Mouse (Mus musculus) lung, embryonic 16.5 days (tissue): ENCODE data around the gene Wdhd1. TPM values are rescaled to one million over a fixed set of nuclear protein-coding genes. Genes with fewer than 3 reads are reported as not detected.

Experiments
- ATAC-seq: fragments of 200-750 bp; cut with Nextera tagmentation; 2 replicates; pipeline ENCODE4 v1.8.0; 2017; ENCODE audit warnings: low read depth, mild to moderate bottlenecking, moderate library complexity
- H3K27ac ChIP-seq: fragments of 300-500 bp; sonication (generic); 2 replicates; pipeline ENCODE4 v1.5.1; 2014; ENCODE audit warnings: mild to moderate bottlenecking, control low read depth, low read length
- H3K27me3 ChIP-seq: fragments of 300-500 bp; sonication (generic); 2 replicates; pipeline ENCODE4 v1.6.1; 2014; ENCODE audit warnings: low read depth, low read length, mixed read lengths; ENCODE audit not compliant: control insufficient read depth, insufficient read depth
- H3K36me3 ChIP-seq: fragments of 300-500 bp; sonication (generic); 2 replicates; pipeline ENCODE4 v1.6.1; 2014; ENCODE audit warnings: low read length; ENCODE audit not compliant: control insufficient read depth, insufficient read depth
- H3K4me1 ChIP-seq: fragments of 300-500 bp; sonication (generic); replicated peaks from 2 replicates; pipeline ENCODE4 v1.6.1; 2014; ENCODE audit warnings: low read length, mixed read lengths; ENCODE audit not compliant: control insufficient read depth, insufficient read depth
- H3K4me2 ChIP-seq: fragments of 300-500 bp; sonication (generic); 2 replicates; pipeline ENCODE4 v1.6.1; 2014; ENCODE audit warnings: low read depth, low read length, control low read depth
- H3K4me3 ChIP-seq: fragments of 300-500 bp; sonication (generic); 2 replicates; pipeline ENCODE4 v1.5.1; 2014; ENCODE audit warnings: mild to moderate bottlenecking, low read length, control low read depth
- H3K9ac ChIP-seq: fragments of 300-500 bp; sonication (generic); 2 replicates; pipeline ENCODE4 v1.6.1; 2014; ENCODE audit warnings: low read length, control low read depth
- H3K9me3 ChIP-seq: fragments of 300-500 bp; sonication (generic); 2 replicates; pipeline ENCODE4 v1.6.1; 2016; ENCODE audit warnings: low read length; ENCODE audit not compliant: control insufficient read depth
- WGBS: fragments of 180-500 bp; shearing (Covaris S2); extraction: QIAGEN DNeasy Blood & Tissue Kit; methylation state at CpG from one replicate; pipeline ENCODE4 v1.1.7; 2014; 5-methylcytosine and 5-hydroxymethylcytosine counted together
- polyA plus RNA-seq: library from polyadenylated mRNA; unstranded; fragments of >200 nt; fragmentation: Nextera tagmentation; extraction: Ambion mirVana; gene quantifications from 2 replicates; pipeline ENCODE4 v1.2.1, GENCODE M21; 2015

Gene Wdhd1
- polyA plus RNA-seq, 1 experiment from 2014 or later: 32.9 TPM

DNA sequence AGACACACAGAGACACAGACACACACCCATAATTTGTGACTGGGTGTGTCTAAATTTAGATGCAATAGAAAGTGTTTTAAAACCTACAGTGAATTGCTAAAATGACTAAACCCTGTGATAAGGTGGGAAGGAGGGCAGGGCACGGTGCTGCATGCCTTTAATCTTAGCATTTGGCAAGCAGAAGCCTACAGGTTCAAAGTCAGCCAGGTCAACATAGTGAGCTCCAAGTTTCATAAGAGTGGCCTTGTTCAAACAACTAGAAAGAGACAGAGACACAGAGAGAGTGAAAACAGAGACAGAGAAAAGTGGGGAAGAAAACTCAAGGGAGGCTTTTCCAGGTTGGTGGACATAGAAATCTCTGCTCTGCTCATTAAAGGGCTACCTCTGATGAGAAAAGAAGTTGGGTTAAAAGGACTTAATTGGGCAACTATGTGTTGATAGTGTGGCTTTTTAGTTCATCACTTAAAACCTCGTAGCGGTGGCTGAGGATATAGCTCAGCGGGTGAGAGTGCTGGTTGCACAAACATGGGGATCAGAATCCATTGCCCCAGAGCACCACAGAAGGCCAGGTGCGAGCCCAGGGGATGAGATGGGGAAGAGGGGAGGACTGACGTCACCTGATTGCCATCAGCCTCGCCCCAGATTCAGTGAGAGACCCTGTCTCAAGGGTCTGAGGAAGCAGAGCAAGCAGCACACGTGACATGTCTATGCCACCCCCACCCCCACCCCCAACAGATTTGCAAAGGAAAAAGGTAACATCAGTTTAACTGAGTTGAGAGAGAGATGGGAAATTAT, 56.2 kb downstream of the Wdhd1 start:
- 74% methylated on average over 8 of the region's 8 CpGs for WGBS
- no peaks in the 10 kb centered on the region for H3K9me3 ChIP-seq

DNA sequence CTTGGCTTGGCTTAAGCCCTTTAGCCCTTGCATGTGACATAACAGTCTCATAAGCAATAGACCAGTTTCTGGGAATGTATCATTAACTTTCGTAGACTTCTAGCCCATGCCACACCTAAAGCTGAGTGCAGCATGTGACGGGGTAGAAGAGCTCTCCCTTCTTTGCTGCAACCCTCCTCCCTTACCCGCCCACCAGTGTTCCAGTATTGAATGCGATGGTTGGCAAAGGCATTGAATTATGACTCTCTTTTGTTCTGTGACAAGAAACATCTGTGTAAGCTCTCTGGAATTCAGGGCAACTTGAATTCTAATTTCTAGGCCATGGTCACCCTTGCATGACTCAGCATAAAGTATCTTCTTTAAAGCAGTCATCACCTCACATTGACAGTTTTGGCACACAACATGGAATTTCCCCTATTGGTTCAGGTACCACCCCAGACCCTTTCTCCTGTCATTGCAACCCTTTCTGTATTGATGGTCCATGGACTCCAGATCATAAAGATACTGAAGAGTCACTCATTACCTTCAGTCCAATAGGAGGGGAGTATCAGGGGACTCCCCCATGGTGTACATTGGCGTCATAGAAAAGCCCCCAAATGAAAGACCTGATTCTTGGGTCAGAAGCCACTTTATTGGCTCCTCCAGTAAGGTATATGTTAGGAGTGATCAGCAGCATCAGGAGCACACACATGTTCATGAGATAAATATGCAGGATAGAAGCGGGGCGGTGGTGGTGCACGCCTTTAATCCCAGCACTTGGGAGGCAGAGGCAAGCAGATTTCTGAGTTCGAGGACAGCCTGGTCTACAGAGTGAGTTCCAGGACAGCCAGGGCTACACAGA, 57.7 kb downstream of the Wdhd1 start:
- Histone ChIP-seq H3K27ac (no peak overlapping the region), H3K4me3 (no peak overlapping the region), H3K9ac (no peak overlapping the region), H3K27me3 (no peaks in the 10 kb centered on the region), H3K4me1 (no peaks in the 10 kb centered on the region), H3K4me2 (no peak overlapping the region), H3K9me3 (no peaks in the 10 kb centered on the region), H3K36me3 (no peaks in the 10 kb centered on the region)
- no peak for ATAC-seq
- 87% methylated on average over 9 of the region's 9 CpGs for WGBS

More for the DNA sequence above, 56.2 kb downstream of the Wdhd1 start:
- no peak for ATAC-seq
- no peak overlapping the region for H3K9ac ChIP-seq
- no peaks in the 10 kb centered on the region for H3K36me3 ChIP-seq
- no peaks in the 10 kb centered on the region for H3K27me3 ChIP-seq
- H3K4me1 ChIP-seq: no peaks in the 10 kb centered on the region
- no peak overlapping the region for H3K27ac ChIP-seq
- H3K4me2 ChIP-seq: no peak overlapping the region
- H3K4me3 ChIP-seq: no peak overlapping the region

DNA sequence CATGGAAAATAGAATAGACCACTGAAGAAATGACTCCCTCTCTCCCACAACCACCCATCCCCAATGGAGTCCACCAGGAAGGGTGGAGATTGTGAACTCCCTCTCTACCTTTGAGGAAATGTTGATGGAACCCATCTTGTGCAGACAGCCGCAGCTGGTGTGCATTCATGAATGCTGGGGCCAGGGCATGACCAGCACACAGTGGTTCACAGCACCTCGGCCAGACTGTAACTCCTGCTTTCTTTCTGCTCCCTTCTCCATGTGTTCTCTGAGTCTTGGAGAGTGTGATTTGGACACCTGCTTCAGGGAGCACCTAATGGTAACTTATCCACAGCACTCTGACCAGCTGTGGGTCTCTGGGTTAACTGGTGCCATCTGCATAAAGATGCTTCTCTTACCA, 60.1 kb downstream of the Wdhd1 start:
- H3K27me3 ChIP-seq: no peaks in the 10 kb centered on the region
- 89% methylated on average over 2 of the region's 2 CpGs for WGBS
- no peak overlapping the region for H3K9ac ChIP-seq
- no peaks in the 10 kb centered on the region for H3K4me1 ChIP-seq
- no peak for ATAC-seq
- no peak overlapping the region for H3K4me2 ChIP-seq
- H3K36me3 ChIP-seq: no peaks in the 10 kb centered on the region
- H3K27ac ChIP-seq: no peak overlapping the region
- H3K9me3 ChIP-seq: no peaks in the 10 kb centered on the region
- no peak overlapping the region for H3K4me3 ChIP-seq

DNA sequence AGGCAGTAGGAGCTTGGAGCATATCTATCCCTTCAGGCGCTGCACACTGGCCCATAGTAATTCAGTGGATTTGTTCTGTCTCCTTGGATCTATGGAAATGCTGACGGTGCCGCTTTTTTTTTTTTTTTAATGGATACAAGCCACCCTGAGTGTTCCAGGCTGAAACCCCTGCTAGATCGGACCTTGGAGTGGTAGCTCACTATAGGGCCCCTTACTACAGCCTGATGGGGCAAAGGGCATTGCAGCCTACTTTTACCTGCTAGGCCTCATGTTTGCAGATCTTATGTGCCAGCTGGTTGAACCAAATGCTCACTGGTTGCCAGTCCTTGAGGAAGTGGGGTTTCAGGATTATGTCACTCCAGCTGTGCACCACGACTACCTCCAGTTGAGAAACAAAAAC, 62.3 kb downstream of the Wdhd1 start:
- 76% methylated on average over 5 of the region's 5 CpGs for WGBS
- ATAC-seq: no peak
- H3K4me3 ChIP-seq: no peak overlapping the region

DNA sequence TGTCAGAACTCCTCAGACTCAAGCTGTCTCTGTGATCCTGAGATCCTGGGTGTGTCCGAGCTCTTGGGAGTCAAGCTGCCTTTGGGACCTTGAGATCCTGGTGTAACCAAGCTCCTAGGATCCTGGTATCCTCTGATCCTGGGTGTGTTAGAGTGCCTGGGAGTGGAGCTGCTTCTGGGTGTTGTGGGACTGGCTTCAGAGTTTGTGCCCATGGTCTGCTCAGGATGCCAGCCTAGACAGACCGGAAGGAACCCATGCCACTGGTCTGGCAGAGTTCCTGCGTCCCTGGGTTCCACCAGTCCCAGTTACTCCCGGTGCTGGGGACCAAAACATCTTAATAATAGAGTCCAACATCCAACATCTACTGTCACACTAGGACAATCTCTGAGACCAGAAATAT, 63.4 kb downstream of the Wdhd1 start:
- Histone ChIP-seq H3K36me3 (no peaks in the 10 kb centered on the region), H3K4me1 (no peaks in the 10 kb centered on the region), H3K4me3 (no peak overlapping the region), H3K27me3 (no peaks in the 10 kb centered on the region), H3K9ac (no peak overlapping the region), H3K4me2 (no peak overlapping the region), H3K9me3 (no peaks in the 10 kb centered on the region), H3K27ac (no peak overlapping the region)
- ATAC-seq: no peak
- 83% methylated on average over 4 of the region's 4 CpGs for WGBS

More for the DNA sequence above, 62.3 kb downstream of the Wdhd1 start:
- Histone ChIP-seq H3K27ac (no peak overlapping the region), H3K4me1 (no peaks in the 10 kb centered on the region), H3K9ac (no peak overlapping the region), H3K36me3 (no peaks in the 10 kb centered on the region), H3K27me3 (no peaks in the 10 kb centered on the region), H3K4me2 (no peak overlapping the region), H3K9me3 (no peaks in the 10 kb centered on the region)

DNA sequence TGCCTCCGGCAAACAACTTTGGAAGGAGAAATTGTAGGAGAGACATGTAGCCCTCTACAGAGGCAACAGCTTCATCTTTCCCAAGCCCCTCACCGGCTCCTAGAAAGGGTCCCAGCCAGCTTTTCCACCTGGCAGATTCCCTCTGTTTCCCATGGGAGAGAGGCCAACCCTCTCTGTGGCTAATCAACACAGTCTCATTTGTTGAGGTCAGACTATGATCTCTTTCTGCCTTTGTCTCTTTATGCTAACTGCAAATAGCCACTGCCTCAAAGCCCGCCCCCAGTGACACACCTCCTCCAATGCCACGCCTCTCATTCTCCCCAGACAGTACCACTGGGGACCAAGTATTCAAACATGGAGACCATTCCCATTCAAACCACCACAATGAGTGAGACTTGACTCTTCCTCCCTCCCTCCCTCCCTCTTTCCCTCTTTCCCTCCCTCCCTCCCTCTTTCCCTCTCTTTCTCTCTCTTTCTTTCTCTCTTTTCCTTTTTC, 66.9 kb downstream of the Wdhd1 start:
- Histone ChIP-seq H3K4me2 (no peak overlapping the region), H3K27me3 (no peaks in the 10 kb centered on the region), H3K36me3 (no peaks in the 10 kb centered on the region), H3K9ac (no peak overlapping the region), H3K4me1 (no peaks in the 10 kb centered on the region), H3K4me3 (no peak overlapping the region), H3K9me3 (no peaks in the 10 kb centered on the region), H3K27ac (no peak overlapping the region)
- no peak for ATAC-seq
- WGBS: 84% methylated on average over 4 of the region's 4 CpGs

DNA sequence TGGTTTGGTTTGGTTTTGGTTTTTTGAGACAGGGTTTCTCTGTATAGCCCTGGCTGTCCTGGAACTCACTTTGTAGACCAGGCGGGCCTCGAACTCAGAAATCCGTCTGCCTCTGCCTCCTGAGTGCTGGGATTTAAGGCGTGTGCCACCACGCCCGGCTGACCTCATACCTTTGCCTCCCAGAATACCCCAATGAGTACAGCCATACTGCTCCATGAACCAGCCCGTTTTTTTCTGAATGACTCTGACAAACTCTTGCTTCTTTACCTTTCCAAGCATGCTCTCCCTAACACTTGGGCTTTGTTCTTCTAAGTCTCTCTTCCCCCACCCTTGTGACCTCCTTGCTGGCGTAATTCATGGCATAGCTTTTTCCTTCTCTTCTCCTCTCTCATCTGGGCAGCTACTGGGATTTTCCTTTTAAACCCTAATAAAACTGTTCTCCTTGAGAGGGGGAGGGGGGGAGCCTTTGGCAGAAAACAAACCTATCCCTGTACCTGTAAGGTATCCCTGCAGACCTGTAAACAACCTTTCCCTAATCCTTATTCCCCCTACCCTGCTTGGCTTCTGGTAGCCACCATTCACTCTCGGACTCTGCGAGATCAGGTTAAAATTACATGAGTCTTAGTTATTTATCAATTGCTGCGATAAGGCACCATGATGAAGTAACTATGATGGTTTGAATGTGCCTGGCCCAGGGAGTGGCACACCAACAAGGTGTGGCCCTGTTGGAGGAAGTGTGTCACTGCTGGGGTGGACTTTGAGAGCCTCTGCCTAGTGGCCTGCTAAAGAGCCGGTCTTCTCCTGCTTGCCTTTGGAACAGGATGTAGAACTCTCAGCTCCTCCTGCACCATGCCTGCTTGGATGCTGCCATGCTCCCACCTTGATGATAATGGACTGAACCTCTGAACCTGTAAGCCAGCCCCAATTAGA, 67.8 kb downstream of the Wdhd1 start:
- Histone ChIP-seq H3K9me3 (no peaks in the 10 kb centered on the region), H3K36me3 (no peaks in the 10 kb centered on the region), H3K27me3 (no peaks in the 10 kb centered on the region), H3K4me2 (no peak overlapping the region), H3K27ac (no peak overlapping the region), H3K4me1 (no peaks in the 10 kb centered on the region; the same call in 1 of the 2 replicates), H3K4me3 (no peak overlapping the region), H3K9ac (no peak overlapping the region)
- no peak for ATAC-seq
- 83% methylated on average over 12 of the region's 12 CpGs for WGBS

DNA sequence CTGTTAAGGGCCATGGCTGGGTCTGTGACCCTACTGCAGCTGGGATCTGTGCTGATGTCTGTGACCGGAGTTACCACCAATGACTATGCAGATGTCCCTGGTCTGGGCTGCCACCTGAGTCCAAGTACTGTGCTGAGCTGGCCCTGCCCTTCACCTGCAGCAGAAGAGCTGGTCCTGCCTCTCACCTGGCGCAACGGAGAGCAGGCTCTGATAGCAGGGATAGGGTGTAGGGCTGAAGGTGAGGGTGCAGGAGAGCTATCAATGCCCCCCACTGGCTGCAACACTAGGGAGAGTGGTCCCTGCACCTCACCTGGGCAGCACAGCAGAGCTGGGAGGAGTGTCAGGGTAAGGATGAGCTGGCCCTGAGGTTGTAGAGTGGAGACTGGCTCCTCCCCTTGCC, 70.1 kb downstream of the Wdhd1 start:
- WGBS: 87% methylated on average over 3 of the region's 3 CpGs
- H3K4me1 ChIP-seq: no peaks in the 10 kb centered on the region; the same call in 1 of the 2 replicates
- H3K4me3 ChIP-seq: no peak overlapping the region
- H3K27me3 ChIP-seq: no peaks in the 10 kb centered on the region
- no peak overlapping the region for H3K4me2 ChIP-seq
- no peak overlapping the region for H3K27ac ChIP-seq
- H3K9ac ChIP-seq: no peak overlapping the region
- no peaks in the 10 kb centered on the region for H3K9me3 ChIP-seq
- ATAC-seq: no peak
- no peaks in the 10 kb centered on the region for H3K36me3 ChIP-seq
